Comparison of ENCODE assay signal across 29 mouse cellular contexts in genomic region chr5:30966189-30966588, GRCm38 (mm10). TPM values are rescaled to one million over a fixed set of nuclear protein-coding genes. Genes with fewer than 3 reads are reported as not detected.
DNase-seq lines count a peak whose midpoint lies in the region; ATAC-seq and TF ChIP-seq lines count a peak whose summit lies in the region.
"Had no signal": no experiment of that assay in that cellular context is flagged by ENCODE, and none has a peak within 500 bp of the region (broad histone marks: within the 10 kb centered on the region; RNA-seq: fewer than 3 reads in every experiment).

No protein-coding gene starts in this region.

- H3K4me1 ChIP-seq in liver, adult 2 months (ENCODE audit: control insufficient read depth, insufficient read depth, low read length) = no peaks in the 10 kb centered on the region; the same call in 1 of the 2 replicates
- H3K4me1 ChIP-seq in liver, embryonic 12.5 days = peaks cover 23% of the 10 kb centered on the region
- peaks cover 25% of the 10 kb centered on the region for H3K4me1 ChIP-seq in liver, embryonic 15.5 days (replicated peaks)
- H3K4me1 ChIP-seq in midbrain, embryonic 15.5 days = no peaks in the 10 kb centered on the region
- H3K4me1 ChIP-seq: embryonic facial prominence, embryonic 10.5 days; embryonic facial prominence, embryonic 13.5 days; forebrain, embryonic 12.5 days; forebrain, embryonic 15.5 days; heart, embryonic 10.5 days; hindbrain, embryonic 12.5 days; hindbrain, embryonic 15.5 days had no signal

- peak; percentile 82 for DNase-seq in liver, adult 2 months (ENCODE audit: extremely low read depth, low read depth, low spot score)
- no peak for DNase-seq in gastrocnemius, postnatal 4 days (ENCODE audit: low spot score in 2 of 2)
- no peak for DNase-seq in testis, postnatal 10 days (ENCODE audit: low spot score)
- DNase-seq: adrenal gland, adult 2 months; adrenal gland, postnatal 14 days; cerebellum, adult 11 months; cerebellum, adult 2 months; cerebellum, adult 9-11 months; cerebellum, postnatal 25 days; embryo, embryonic 11 days; gastrocnemius, postnatal 25 days; heart, adult 2 months had no signal

- 0 out of 2 replicates have a peak, but pooled peaks have one; percentile 24 for ATAC-seq in liver, embryonic 12.5 days
- peak; percentile 62; the same call in 1 of the 2 replicates for ATAC-seq in liver, embryonic 15.5 days (ENCODE audit: insufficient read depth)
- no peak for ATAC-seq in midbrain, embryonic 15.5 days (replicated peaks)
- ATAC-seq: CD4-positive, CD25-positive, alpha-beta regulatory T cell, adult 4 months; forebrain, embryonic 15.5 days had no signal

- H3K79me2 ChIP-seq in liver, adult 2 months (ENCODE audit: control insufficient read depth, insufficient read depth, low read length) = no peaks in the 10 kb centered on the region

- H3K4me2 ChIP-seq in liver, embryonic 12.5 days = no peak overlapping the region
- H3K4me2 ChIP-seq in liver, embryonic 15.5 days = no peak overlapping the region
- H3K4me2 ChIP-seq in midbrain, embryonic 15.5 days = no peak overlapping the region
- H3K4me2 ChIP-seq: embryonic facial prominence, embryonic 13.5 days; forebrain, embryonic 12.5 days; forebrain, embryonic 15.5 days; heart, embryonic 13.5 days; hindbrain, embryonic 12.5 days; hindbrain, embryonic 15.5 days had no signal

- TF ChIP-seq POLR2A in liver, adult 2 months (IDR thresholded peaks at IDR 0.05; ENCODE audit: extremely low read depth, insufficient read depth, low read length) = no peak

- no peak overlapping the region for H3K9ac ChIP-seq in liver, adult 2 months (ENCODE audit: low read depth, low read length)
- H3K9ac ChIP-seq in liver, embryonic 12.5 days = no peak overlapping the region
- no peak overlapping the region for H3K9ac ChIP-seq in liver, embryonic 15.5 days
- H3K9ac ChIP-seq in midbrain, embryonic 15.5 days = no peak overlapping the region
- H3K9ac ChIP-seq: embryonic facial prominence, embryonic 13.5 days; forebrain, embryonic 12.5 days; forebrain, embryonic 15.5 days; heart, embryonic 13.5 days; hindbrain, embryonic 12.5 days; hindbrain, embryonic 15.5 days had no signal

- no peak overlapping the region for H3K4me3 ChIP-seq in liver, adult 2 months (ENCODE audit: insufficient read depth, low read depth, low read length)
- H3K4me3 ChIP-seq in liver, embryonic 12.5 days = no peak overlapping the region
- H3K4me3 ChIP-seq in liver, embryonic 15.5 days (replicated peaks) = no peak overlapping the region
- H3K4me3 ChIP-seq in midbrain, embryonic 15.5 days = no peak overlapping the region
- H3K4me3 ChIP-seq: embryonic facial prominence, embryonic 10.5 days; embryonic facial prominence, embryonic 13.5 days; erythroblast, embryonic 14.5 days; forebrain, embryonic 12.5 days; forebrain, embryonic 15.5 days; heart, adult 2 months; heart, embryonic 10.5 days; heart, embryonic 13.5 days; hindbrain, embryonic 12.5 days; hindbrain, embryonic 15.5 days had no signal

- H3K27ac ChIP-seq in liver, adult 2 months (replicated peaks; ENCODE audit: insufficient read depth, low read depth, low read length) = no peak overlapping the region
- no peak overlapping the region for H3K27ac ChIP-seq in liver, embryonic 12.5 days
- H3K27ac ChIP-seq in liver, embryonic 15.5 days (replicated peaks) = no peak overlapping the region
- H3K27ac ChIP-seq in midbrain, embryonic 15.5 days = no peak overlapping the region
- H3K27ac ChIP-seq: embryonic facial prominence, embryonic 10.5 days; embryonic facial prominence, embryonic 13.5 days; forebrain, embryonic 12.5 days; forebrain, embryonic 15.5 days; heart, adult 2 months; heart, embryonic 10.5 days; heart, embryonic 13.5 days; hindbrain, embryonic 12.5 days; hindbrain, embryonic 15.5 days had no signal

- WGBS in liver, adult 2 months = 29% methylated on average over 4 of the region's 4 CpGs
- 64% methylated on average over 4 of the region's 4 CpGs for WGBS in liver, embryonic 12.5 days (ENCODE audit: insufficient replicate concordance)
- 67% methylated on average over 4 of the region's 4 CpGs for WGBS in liver, embryonic 15.5 days (ENCODE audit: insufficient replicate concordance)
- 91% methylated on average over 4 of the region's 4 CpGs for WGBS in midbrain, embryonic 15.5 days

- no peak for TF ChIP-seq CTCF in liver, adult 2 months (IDR thresholded peaks at IDR 0.05; ENCODE audit: low read depth, low read length)

- H3K9me3 ChIP-seq in liver, embryonic 12.5 days (replicated peaks) = no peaks in the 10 kb centered on the region
- H3K9me3 ChIP-seq in liver, embryonic 15.5 days (replicated peaks) = no peaks in the 10 kb centered on the region
- no peaks in the 10 kb centered on the region for H3K9me3 ChIP-seq in midbrain, embryonic 15.5 days
- H3K9me3 ChIP-seq: embryonic facial prominence, embryonic 10.5 days; embryonic facial prominence, embryonic 13.5 days; forebrain, embryonic 12.5 days; forebrain, embryonic 15.5 days; heart, embryonic 10.5 days; heart, embryonic 13.5 days; hindbrain, embryonic 12.5 days; hindbrain, embryonic 15.5 days had no signal

- H3K36me3 ChIP-seq in liver, adult 2 months (ENCODE audit: control insufficient read depth, insufficient read depth, low read length) = no peaks in the 10 kb centered on the region
- no peaks in the 10 kb centered on the region for H3K36me3 ChIP-seq in liver, embryonic 12.5 days
- H3K36me3 ChIP-seq in liver, embryonic 15.5 days (replicated peaks) = no peaks in the 10 kb centered on the region
- no peaks in the 10 kb centered on the region for H3K36me3 ChIP-seq in midbrain, embryonic 15.5 days (replicated peaks)
- H3K36me3 ChIP-seq: embryonic facial prominence, embryonic 10.5 days; embryonic facial prominence, embryonic 13.5 days; forebrain, embryonic 12.5 days; forebrain, embryonic 15.5 days; heart, embryonic 10.5 days; heart, embryonic 13.5 days; hindbrain, embryonic 12.5 days; hindbrain, embryonic 15.5 days had no signal

- no peaks in the 10 kb centered on the region for H3K27me3 ChIP-seq in liver, adult 2 months (ENCODE audit: control insufficient read depth, insufficient read depth, low read length)
- peaks cover 8% of the 10 kb centered on the region; the same call in 1 of the 2 replicates for H3K27me3 ChIP-seq in liver, embryonic 12.5 days (replicated peaks)
- no peaks in the 10 kb centered on the region; the same call in 1 of the 2 replicates for H3K27me3 ChIP-seq in liver, embryonic 15.5 days
- no peaks in the 10 kb centered on the region for H3K27me3 ChIP-seq in midbrain, embryonic 15.5 days (replicated peaks)
- H3K27me3 ChIP-seq: embryonic facial prominence, embryonic 13.5 days; forebrain, embryonic 15.5 days; hindbrain, embryonic 15.5 days had no signal

RNA-seq across cellular contexts. Expression of gene Tcf23, which starts 2.3 kb away (rescaled TPM):
- total RNA-seq in liver, adult 2 months (2014; rRNA removed) = under 0.01 and 0.07 TPM in 2 replicates
- polyA plus RNA-seq in liver, adult 2 months (2012; rRNA removed) = 0.06 TPM in 1 of 2 replicates, not detected in the other
- 0.06 and 0.08 TPM in 2 replicates for polyA plus RNA-seq in liver, embryonic 12.5 days (2016; fragmentation: Nextera tagmentation; extraction: Ambion mirVana)
- 0.05 and 0.08 TPM in 2 replicates for polyA plus RNA-seq in liver, embryonic 15.5 days (2015; fragmentation: Nextera tagmentation; extraction: Ambion mirVana)
- total RNA-seq in gastrocnemius, postnatal 4 days (2021) = under 1 TPM in 1 of 2 experiments, not detected in 1; 0.10 TPM
- polyA plus RNA-seq in midbrain, embryonic 15.5 days (2015; fragmentation: Nextera tagmentation; extraction: Ambion mirVana) = 0.08 TPM in 1 of 2 replicates, not detected in the other
- total RNA-seq: common myeloid progenitor, adult 5-6 weeks; granulocyte monocyte progenitor cell, adult 5-6 weeks; hematopoietic stem cell, adult 5-6 weeks had no signal
- polyA plus RNA-seq: CD4-positive, CD25-positive, alpha-beta regulatory T cell, adult 4 months; embryonic facial prominence, embryonic 10.5 days; embryonic facial prominence, embryonic 13.5 days; erythroblast, embryonic 14.5 days; forebrain, embryonic 12.5 days; forebrain, embryonic 15.5 days; hindbrain, embryonic 12.5 days; hindbrain, embryonic 15.5 days had no signal

RNA-seq across cellular contexts. Expression of gene Preb, which starts 6.0 kb away (rescaled TPM):
- 62.0 and 91.0 TPM in 2 replicates for total RNA-seq in liver, adult 2 months (2014; rRNA removed)
- 279 and 433 TPM in 2 replicates for polyA plus RNA-seq in liver, adult 2 months (2012; rRNA removed)
- 110 and 111 TPM in 2 replicates for polyA plus RNA-seq in liver, embryonic 12.5 days (2016; fragmentation: Nextera tagmentation; extraction: Ambion mirVana)
- polyA plus RNA-seq in liver, embryonic 15.5 days (2015; fragmentation: Nextera tagmentation; extraction: Ambion mirVana) = 97.0 and 110 TPM in 2 replicates
- total RNA-seq in gastrocnemius, postnatal 4 days (2021) = 10 to 100 TPM; 97.3 to 99.7 TPM
- polyA plus RNA-seq in midbrain, embryonic 15.5 days (2015; fragmentation: Nextera tagmentation; extraction: Ambion mirVana) = 110 and 113 TPM in 2 replicates

RNA-seq across cellular contexts. Expression of gene Cgref1, which starts 20.8 kb away (rescaled TPM):
- 0.60 and 0.74 TPM in 2 replicates for total RNA-seq in liver, adult 2 months (2014; rRNA removed)
- polyA plus RNA-seq in liver, adult 2 months (2012; rRNA removed) = 0.28 and 0.34 TPM in 2 replicates
- polyA plus RNA-seq in liver, embryonic 12.5 days (2016; fragmentation: Nextera tagmentation; extraction: Ambion mirVana) = 4.2 and 5.1 TPM in 2 replicates
- 4.0 and 4.5 TPM in 2 replicates for polyA plus RNA-seq in liver, embryonic 15.5 days (2015; fragmentation: Nextera tagmentation; extraction: Ambion mirVana)
- total RNA-seq in gastrocnemius, postnatal 4 days (2021) = 1 to 10 TPM; 9.5 to 10.0 TPM
- 62.7 and 66.5 TPM in 2 replicates for polyA plus RNA-seq in midbrain, embryonic 15.5 days (2015; fragmentation: Nextera tagmentation; extraction: Ambion mirVana)
- total RNA-seq: common myeloid progenitor, adult 5-6 weeks; hematopoietic stem cell, adult 5-6 weeks; MEL had no signal
- polyA plus RNA-seq: erythroblast, embryonic 14.5 days had no signal

RNA-seq across cellular contexts. Expression of gene Khk, which starts 45.0 kb away (rescaled TPM):
- total RNA-seq in liver, adult 2 months (2014; rRNA removed) = 288 and 405 TPM in 2 replicates
- polyA plus RNA-seq in liver, adult 2 months (2012; rRNA removed) = 650 and 735 TPM in 2 replicates
- polyA plus RNA-seq in liver, embryonic 12.5 days (2016; fragmentation: Nextera tagmentation; extraction: Ambion mirVana) = 33.6 and 36.3 TPM in 2 replicates
- polyA plus RNA-seq in liver, embryonic 15.5 days (2015; fragmentation: Nextera tagmentation; extraction: Ambion mirVana) = 33.1 and 35.9 TPM in 2 replicates
- 10 to 100 TPM; 26.7 to 29.8 TPM for total RNA-seq in gastrocnemius, postnatal 4 days (2021)
- 8.0 and 10.4 TPM in 2 replicates for polyA plus RNA-seq in midbrain, embryonic 15.5 days (2015; fragmentation: Nextera tagmentation; extraction: Ambion mirVana)

RNA-seq across cellular contexts. Expression of gene Emilin1, which starts 53.0 kb away (rescaled TPM):
- 17.6 and 17.8 TPM in 2 replicates for total RNA-seq in liver, adult 2 months (2014; rRNA removed)
- 27.8 and 31.5 TPM in 2 replicates for polyA plus RNA-seq in liver, adult 2 months (2012; rRNA removed)
- polyA plus RNA-seq in liver, embryonic 12.5 days (2016; fragmentation: Nextera tagmentation; extraction: Ambion mirVana) = 70.0 and 73.6 TPM in 2 replicates
- polyA plus RNA-seq in liver, embryonic 15.5 days (2015; fragmentation: Nextera tagmentation; extraction: Ambion mirVana) = 37.6 and 46.8 TPM in 2 replicates
- 100 to 1,000 TPM in 1 of 2 experiments, 10 to 100 TPM in 1; 86.8 to 104 TPM for total RNA-seq in gastrocnemius, postnatal 4 days (2021)
- 17.8 and 20.3 TPM in 2 replicates for polyA plus RNA-seq in midbrain, embryonic 15.5 days (2015; fragmentation: Nextera tagmentation; extraction: Ambion mirVana)

Comparison
In these comparisons a context has a peak if more than half of its experiments do, and no peak if none do; other contexts are left out.
1. RNA of gene Cgref1, which starts 20.8 kb away (polyA plus RNA-seq): 62.7 to 66.5 TPM in midbrain, embryonic 15.5 days; 4.2 to 5.1 TPM in liver, embryonic 12.5 days, 4.0 to 4.5 TPM in liver, embryonic 15.5 days and 0.28 to 0.34 TPM in liver, adult 2 months; every median in the first group is over 10 times any median in the second.